Comparison of ENCODE assay signal across 10 mouse cellular contexts in the genomic region with DNA sequence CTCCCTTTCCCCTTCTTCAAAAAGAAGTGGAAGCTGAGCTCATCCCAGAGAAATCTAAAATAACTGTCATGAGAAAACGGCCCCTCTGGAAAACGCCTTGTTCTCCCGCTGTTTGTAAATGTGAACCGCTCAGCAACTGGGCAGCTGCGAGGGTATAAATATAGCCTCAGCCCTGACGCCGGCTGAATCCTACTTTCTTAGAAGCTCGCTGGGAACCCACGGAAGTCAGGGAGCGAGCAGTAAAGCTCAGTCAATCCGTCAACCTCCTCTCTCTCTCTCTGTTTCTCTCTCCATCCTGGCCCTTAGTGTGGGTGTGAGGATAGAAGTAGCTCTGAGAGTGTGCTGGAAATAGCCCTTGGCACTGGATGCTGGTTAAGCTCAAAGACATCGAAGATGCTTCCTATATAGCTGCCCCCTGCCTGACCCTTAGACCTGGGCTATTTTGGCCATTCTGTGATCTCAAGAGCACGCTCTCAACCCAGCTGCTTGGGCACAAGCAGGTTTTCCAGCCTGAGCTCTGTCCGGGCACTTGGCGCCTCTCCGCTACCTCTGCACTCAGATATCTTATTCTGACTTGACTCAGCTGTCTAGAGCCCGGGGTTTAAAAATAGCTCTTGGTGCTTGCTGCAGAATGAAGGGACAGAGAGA.
A peak's percentile ranks its signal among the peaks of the same experiment; 100 is the strongest.
DNase-seq lines count a peak whose midpoint lies in the region; ATAC-seq lines count a peak whose summit lies in the region.
"Had no signal": no experiment of that assay in that cellular context is flagged by ENCODE, and none has a peak within 500 bp of the region (broad histone marks: within the 10 kb centered on the region; RNA-seq: fewer than 3 reads in every experiment).

No protein-coding gene starts in this region.

- H3K4me1 ChIP-seq in kidney, embryonic 16.5 days (ENCODE audit: insufficient read depth, low read length) = peaks cover 30% of the 10 kb centered on the region
- peaks cover 20% of the 10 kb centered on the region for H3K4me1 ChIP-seq in brown adipose tissue, adult 24 weeks (ENCODE audit: control insufficient read depth, insufficient read depth, insufficient read length, low read length)
- peaks cover 66% of the 10 kb centered on the region for H3K4me1 ChIP-seq in heart, embryonic 11.5 days (ENCODE audit: control insufficient read depth, insufficient read depth, low read length)
- H3K4me1 ChIP-seq: hindbrain, embryonic 15.5 days had no signal

- WGBS in kidney, embryonic 16.5 days = 66% methylated on average over 17 of the region's 17 CpGs
- 38% methylated on average over 17 of the region's 17 CpGs for WGBS in heart, embryonic 11.5 days (ENCODE audit: insufficient replicate concordance)

- H3K4me2 ChIP-seq in kidney, embryonic 16.5 days (replicated peaks; ENCODE audit: low read depth, low read length) = no peak overlapping the region
- H3K4me2 ChIP-seq in heart, embryonic 11.5 days = peak overlapping the region; percentile 55
- H3K4me2 ChIP-seq: embryonic facial prominence, embryonic 12.5 days; hindbrain, embryonic 15.5 days had no signal

- DNase-seq in kidney, adult 8-10 months = no peak
- no peak for DNase-seq in MN1 (ENCODE audit: low spot score)
- DNase-seq in thymus, postnatal 4 days = no peak
- no peak for DNase-seq in adrenal gland, postnatal 10 days

- H3K27me3 ChIP-seq in kidney, embryonic 16.5 days (ENCODE audit: insufficient read depth, low read length) = no peaks in the 10 kb centered on the region
- H3K27me3 ChIP-seq in heart, embryonic 11.5 days (ENCODE audit: control insufficient read depth, insufficient read depth, low read length) = no peaks in the 10 kb centered on the region
- H3K27me3 ChIP-seq: embryonic facial prominence, embryonic 12.5 days; hindbrain, embryonic 15.5 days had no signal

- H3K9me3 ChIP-seq in kidney, embryonic 16.5 days (ENCODE audit: low read length) = no peaks in the 10 kb centered on the region
- H3K9me3 ChIP-seq in heart, embryonic 11.5 days (replicated peaks; ENCODE audit: control insufficient read depth, low read length) = no peaks in the 10 kb centered on the region
- H3K9me3 ChIP-seq: embryonic facial prominence, embryonic 12.5 days; hindbrain, embryonic 15.5 days had no signal

- no peaks in the 10 kb centered on the region for H3K36me3 ChIP-seq in kidney, embryonic 16.5 days (ENCODE audit: insufficient read depth, low read length)
- H3K36me3 ChIP-seq in heart, embryonic 11.5 days (ENCODE audit: control insufficient read depth, insufficient read depth, low read length) = no peaks in the 10 kb centered on the region
- H3K36me3 ChIP-seq: embryonic facial prominence, embryonic 12.5 days; hindbrain, embryonic 15.5 days had no signal

- H3K9ac ChIP-seq in kidney, embryonic 16.5 days (replicated peaks; ENCODE audit: low read length) = no peak overlapping the region
- H3K9ac ChIP-seq in heart, embryonic 11.5 days (ENCODE audit: low read depth, low read length) = peak overlapping the region; percentile 36
- H3K9ac ChIP-seq: embryonic facial prominence, embryonic 12.5 days; hindbrain, embryonic 15.5 days had no signal

- H3K27ac ChIP-seq in kidney, embryonic 16.5 days (ENCODE audit: low read length) = peak overlapping the region; percentile 26; the same call in 1 of the 2 replicates
- H3K27ac ChIP-seq in brown adipose tissue, adult 24 weeks (replicated peaks; ENCODE audit: low read depth, low read length) = peak overlapping the region; percentile 68
- peak overlapping the region; percentile 94 for H3K27ac ChIP-seq in heart, embryonic 11.5 days (ENCODE audit: low read depth, low read length)
- H3K27ac ChIP-seq: embryonic facial prominence, embryonic 12.5 days; hindbrain, embryonic 15.5 days had no signal

- ATAC-seq in kidney, embryonic 16.5 days (ENCODE audit: low FRiP score, low TSS enrichment) = no peak
- ATAC-seq in heart, embryonic 11.5 days (replicated peaks; ENCODE audit: insufficient number of reproducible peaks, low FRiP score, low TSS enrichment) = peak; percentile 78
- peak; percentile 23 for ATAC-seq in megakaryocyte-erythroid progenitor cell, adult 5-6 weeks (replicated peaks; ENCODE audit: low FRiP score, low TSS enrichment, poor library complexity, severe bottlenecking)

- H3K4me3 ChIP-seq in kidney, embryonic 16.5 days (ENCODE audit: low read length) = no peak overlapping the region
- no peak overlapping the region for H3K4me3 ChIP-seq in brown adipose tissue, adult 24 weeks (ENCODE audit: insufficient read depth, low read depth, low read length)
- peak overlapping the region; percentile 12; the same call in 1 of the 2 replicates for H3K4me3 ChIP-seq in heart, embryonic 11.5 days (ENCODE audit: low read depth, low read length)
- H3K4me3 ChIP-seq: embryonic facial prominence, embryonic 12.5 days; hindbrain, embryonic 15.5 days had no signal

Comparison
In these comparisons a context has a peak if more than half of its experiments do, and no peak if none do; other contexts are left out.
1. H3K27ac ChIP-seq: peak in every context shown above with its lines; median percentile 94 in heart, embryonic 11.5 days; 68 in brown adipose tissue, adult 24 weeks; 26 in kidney, embryonic 16.5 days.